Mouse (Mus musculus) neural tube, embryonic 15.5 days (tissue): ENCODE results near the gene Spg11. TPM values are rescaled to one million over a fixed set of nuclear protein-coding genes. Genes with fewer than 3 reads are reported as not detected.

ENCODE experiments used
- ATAC-seq: fragments of 200-750 bp; cut with Nextera tagmentation; 2 replicates; pipeline ENCODE4 v1.8.0; 2017; ENCODE audit warnings: mild to moderate bottlenecking, moderate TSS enrichment, moderate library complexity; ENCODE audit not compliant: low FRiP score
- H3K27ac ChIP-seq: fragments of 300-500 bp; sonication (generic); replicated peaks from 2 replicates; pipeline ENCODE4 v1.5.1; 2015; ENCODE audit warnings: mild to moderate bottlenecking, inconsistent platforms
- H3K27me3 ChIP-seq: fragments of 300-500 bp; sonication (generic); replicated peaks from 2 replicates; pipeline ENCODE4 v1.6.1; 2015; ENCODE audit warnings: inconsistent platforms
- H3K36me3 ChIP-seq: fragments of 300-500 bp; sonication (generic); 2 replicates; pipeline ENCODE4 v1.6.1; 2015; ENCODE audit warnings: inconsistent platforms
- H3K4me1 ChIP-seq: fragments of 300-500 bp; sonication (generic); 2 replicates; pipeline ENCODE4 v1.6.1; 2015; ENCODE audit warnings: inconsistent platforms
- H3K4me2 ChIP-seq: fragments of 300-500 bp; sonication (generic); 2 replicates; pipeline ENCODE4 v1.6.1; 2015; ENCODE audit warnings: inconsistent platforms, mild to moderate bottlenecking, moderate library complexity
- H3K4me3 ChIP-seq: fragments of 300-500 bp; sonication (generic); replicated peaks from 2 replicates; pipeline ENCODE4 v1.5.1; 2015; ENCODE audit warnings: mild to moderate bottlenecking, inconsistent platforms
- H3K9ac ChIP-seq: fragments of 300-500 bp; sonication (generic); replicated peaks from 2 replicates; pipeline ENCODE4 v1.6.1; 2015; ENCODE audit warnings: mild to moderate bottlenecking, inconsistent platforms
- H3K9me3 ChIP-seq: fragments of 300-500 bp; sonication (generic); replicated peaks from 2 replicates; pipeline ENCODE4 v1.6.1; 2016; ENCODE audit warnings: inconsistent platforms
- WGBS: fragments of 180-500 bp; shearing (Covaris S2); methylation state at CpG from one replicate; pipeline ENCODE4 v1.1.7; 2015; ENCODE audit warnings: mixed read lengths; 5-methylcytosine and 5-hydroxymethylcytosine counted together
- polyA plus RNA-seq: library from polyadenylated mRNA; unstranded; fragments of >200 nt; fragmentation: Nextera tagmentation; extraction: Ambion mirVana; gene quantifications from 2 replicates; pipeline ENCODE4 v1.2.1, GENCODE M21; 2015

Gene Spg11
- polyA plus RNA-seq, 1 experiment from 2014 or later, result 5.8 TPM

DNA sequence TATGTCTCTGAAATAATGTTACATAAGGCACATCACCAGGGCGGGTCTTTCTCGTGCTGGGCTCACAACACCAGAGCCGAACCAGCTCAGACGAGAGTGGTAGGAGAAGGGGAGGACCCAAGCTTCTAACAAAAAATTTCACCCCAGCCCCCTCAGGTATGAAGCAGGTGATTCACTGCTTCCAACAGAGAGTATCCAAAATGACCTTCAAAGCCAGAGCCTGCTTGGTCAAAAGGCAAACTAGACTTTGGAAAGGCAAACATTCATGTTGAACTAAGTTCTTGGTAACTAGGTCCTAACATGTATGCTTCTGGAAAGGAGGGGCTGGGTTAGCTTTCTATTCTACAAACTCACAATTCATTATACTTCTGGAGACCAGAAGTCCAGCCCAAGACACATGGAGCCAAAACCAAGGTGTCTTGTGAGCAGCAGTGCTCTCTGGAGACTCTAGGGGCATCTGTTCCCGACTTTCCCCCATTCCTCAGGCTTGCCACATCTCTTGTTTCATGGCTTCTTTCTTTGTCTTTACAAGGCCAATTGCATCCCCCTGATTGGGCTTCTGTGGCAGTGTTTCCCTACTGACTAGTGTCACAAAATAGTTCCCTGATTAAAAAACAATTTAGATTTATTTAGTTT is 23.3 kb upstream of the Spg11 start:
- H3K27me3 ChIP-seq, result no peaks in the 10 kb centered on the region
- no peak overlapping the region for H3K4me2 ChIP-seq
- H3K9me3 ChIP-seq, result no peaks in the 10 kb centered on the region
- WGBS, result 82% methylated on average over 5 of the region's 5 CpGs
- H3K4me1 ChIP-seq, result no peaks in the 10 kb centered on the region
- ATAC-seq, result no peak
- H3K4me3 ChIP-seq, result no peak overlapping the region
- no peaks in the 10 kb centered on the region for H3K36me3 ChIP-seq
- H3K9ac ChIP-seq, result no peak overlapping the region
- H3K27ac ChIP-seq, result no peak overlapping the region

DNA sequence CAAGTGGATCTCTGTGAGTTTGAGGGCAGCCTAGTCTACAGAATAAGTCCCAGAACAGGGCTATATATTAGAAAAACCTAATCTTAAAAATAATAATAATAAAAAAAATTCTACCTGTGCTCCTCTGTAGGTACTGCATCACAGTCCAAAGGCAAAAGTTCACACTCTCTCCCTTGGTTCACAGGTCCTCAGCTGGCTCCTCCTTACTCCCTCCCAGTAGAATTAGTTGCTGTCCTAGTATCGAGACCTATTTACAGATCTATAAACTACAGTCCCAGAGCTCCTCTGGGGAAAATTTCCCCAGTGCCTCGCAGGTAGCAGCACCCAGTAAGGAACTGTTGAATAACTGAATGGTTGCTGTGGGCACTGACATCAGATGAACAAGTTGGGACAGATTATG is 22.6 kb upstream of the Spg11 start:
- Histone ChIP-seq H3K9ac (no peak overlapping the region), H3K4me2 (no peak overlapping the region), H3K36me3 (no peaks in the 10 kb centered on the region), H3K4me3 (no peak overlapping the region), H3K27ac (no peak overlapping the region), H3K9me3 (no peaks in the 10 kb centered on the region), H3K4me1 (no peaks in the 10 kb centered on the region), H3K27me3 (no peaks in the 10 kb centered on the region)
- no peak for ATAC-seq
- WGBS, result 86% methylated on average over 2 of the region's 2 CpGs

DNA sequence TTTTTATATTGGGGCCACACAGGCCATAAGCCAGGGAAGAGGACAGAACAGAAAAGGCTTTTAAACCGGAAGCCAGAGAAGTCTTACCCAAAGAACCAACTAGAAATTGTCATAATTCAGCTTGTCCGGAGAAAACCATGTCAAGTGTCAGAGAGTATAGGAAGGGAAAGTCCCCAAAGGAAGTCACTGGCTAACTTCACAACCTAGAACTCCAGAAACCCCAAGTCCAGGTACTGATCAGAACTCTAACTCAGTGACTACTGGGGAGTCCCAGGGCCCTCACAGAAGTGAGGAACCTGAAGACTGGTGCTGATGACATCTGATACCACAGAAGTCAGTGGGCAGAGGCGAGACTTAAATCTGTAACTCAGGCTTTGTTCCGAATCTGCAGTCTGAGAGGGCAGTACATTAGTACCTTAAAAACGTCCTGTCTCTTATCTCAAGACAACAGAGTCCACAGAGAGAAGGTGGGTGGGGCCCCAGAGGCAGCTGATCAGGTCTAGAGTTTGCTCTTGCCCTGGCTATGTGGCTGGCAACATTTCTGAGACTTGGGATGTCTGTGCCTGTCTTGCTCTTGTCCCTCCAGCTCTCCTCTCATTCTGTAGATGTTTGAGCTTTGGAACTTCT is 19.8 kb upstream of the Spg11 start:
- Histone ChIP-seq H3K4me1 (no peaks in the 10 kb centered on the region), H3K27me3 (no peaks in the 10 kb centered on the region), H3K4me2 (no peak overlapping the region), H3K9ac (no peak overlapping the region), H3K27ac (no peak overlapping the region), H3K4me3 (no peak overlapping the region), H3K9me3 (no peaks in the 10 kb centered on the region), H3K36me3 (no peaks in the 10 kb centered on the region)
- whole genome bisulfite sequencing, result 70% methylated on average over 5 of the region's 5 CpGs
- no peak for ATAC-seq

DNA sequence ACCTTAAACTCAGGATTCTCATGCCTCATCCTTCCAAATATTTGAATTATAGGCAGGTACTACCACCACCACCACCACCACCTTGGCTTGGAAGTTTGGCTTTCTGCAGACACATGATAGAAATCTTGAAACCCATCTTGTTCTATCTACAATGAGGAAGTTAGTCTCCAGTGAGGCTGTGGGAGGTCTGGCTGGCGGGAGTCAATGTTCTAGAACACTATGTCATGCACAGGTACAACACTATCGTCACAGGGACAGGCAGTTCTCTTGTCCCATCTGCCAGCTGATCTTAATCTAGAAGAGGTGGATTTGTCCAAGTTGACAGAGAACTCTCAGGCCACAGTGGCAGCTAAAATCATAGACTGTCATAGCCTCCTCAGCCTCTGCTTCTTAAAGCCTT is 14.4 kb upstream of the Spg11 start:
- 95% methylated on average over 2 of the region's 2 CpGs for WGBS
- no peak overlapping the region for H3K4me3 ChIP-seq
- H3K36me3 ChIP-seq, result no peaks in the 10 kb centered on the region
- H3K27ac ChIP-seq, result no peak overlapping the region
- no peaks in the 10 kb centered on the region for H3K9me3 ChIP-seq
- H3K9ac ChIP-seq, result no peak overlapping the region
- no peaks in the 10 kb centered on the region for H3K27me3 ChIP-seq
- H3K4me2 ChIP-seq, result no peak overlapping the region
- H3K4me1 ChIP-seq, result no peaks in the 10 kb centered on the region
- no peak for ATAC-seq

DNA sequence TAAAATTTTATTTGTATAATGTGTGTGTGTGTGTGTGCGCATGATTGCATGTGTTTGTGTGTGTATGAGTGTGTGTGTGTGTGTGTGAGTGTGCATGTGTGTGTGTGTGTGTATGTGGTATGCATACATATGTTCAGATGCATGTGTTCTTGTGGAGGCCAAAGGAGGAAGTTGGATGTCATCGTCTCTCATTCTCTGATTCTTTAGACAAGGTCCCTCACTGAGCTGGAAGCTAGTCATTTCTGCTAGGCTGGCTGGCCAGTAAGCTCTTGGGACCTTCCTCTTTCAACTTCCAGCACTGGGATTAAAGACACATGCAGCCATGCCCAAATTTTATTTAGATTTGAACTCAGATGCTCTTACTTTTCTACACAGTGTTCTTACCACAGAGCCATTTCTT is 13.9 kb upstream of the Spg11 start:
- Histone ChIP-seq H3K4me2 (no peak overlapping the region), H3K27ac (no peak overlapping the region), H3K4me1 (no peaks in the 10 kb centered on the region), H3K36me3 (no peaks in the 10 kb centered on the region), H3K9ac (no peak overlapping the region), H3K27me3 (no peaks in the 10 kb centered on the region), H3K4me3 (no peak overlapping the region), H3K9me3 (no peaks in the 10 kb centered on the region)
- no peak for ATAC-seq
- 92% methylated on average over 2 of the region's 2 CpGs for WGBS

DNA sequence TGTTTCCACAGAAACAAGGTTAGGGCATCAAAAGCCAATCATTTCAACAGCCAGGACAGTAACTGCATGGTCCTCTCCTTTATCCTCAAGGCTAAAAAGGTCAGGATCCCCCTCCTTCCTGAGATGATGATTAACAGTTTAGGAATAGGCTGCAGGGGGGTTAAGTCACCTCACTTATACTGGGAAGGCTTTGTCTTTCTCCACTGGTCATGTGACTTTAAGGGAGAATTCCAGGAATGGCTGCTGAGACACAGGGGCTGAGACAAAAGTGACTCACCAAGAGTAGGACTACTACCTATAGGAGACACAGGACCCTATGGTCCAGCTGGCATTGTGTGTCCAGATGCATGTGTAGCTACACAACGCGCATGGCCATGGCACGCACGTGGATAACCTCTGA is 9.4 kb upstream of the Spg11 start:
- no peaks in the 10 kb centered on the region for H3K9me3 ChIP-seq
- no peak overlapping the region for H3K4me2 ChIP-seq
- no peak overlapping the region for H3K4me3 ChIP-seq
- no peak for ATAC-seq
- no peak overlapping the region for H3K27ac ChIP-seq
- H3K9ac ChIP-seq, result no peak overlapping the region
- 96% methylated on average over 4 of the region's 4 CpGs for WGBS
- H3K4me1 ChIP-seq, result no peaks in the 10 kb centered on the region
- no peaks in the 10 kb centered on the region for H3K36me3 ChIP-seq
- H3K27me3 ChIP-seq, result no peaks in the 10 kb centered on the region

DNA sequence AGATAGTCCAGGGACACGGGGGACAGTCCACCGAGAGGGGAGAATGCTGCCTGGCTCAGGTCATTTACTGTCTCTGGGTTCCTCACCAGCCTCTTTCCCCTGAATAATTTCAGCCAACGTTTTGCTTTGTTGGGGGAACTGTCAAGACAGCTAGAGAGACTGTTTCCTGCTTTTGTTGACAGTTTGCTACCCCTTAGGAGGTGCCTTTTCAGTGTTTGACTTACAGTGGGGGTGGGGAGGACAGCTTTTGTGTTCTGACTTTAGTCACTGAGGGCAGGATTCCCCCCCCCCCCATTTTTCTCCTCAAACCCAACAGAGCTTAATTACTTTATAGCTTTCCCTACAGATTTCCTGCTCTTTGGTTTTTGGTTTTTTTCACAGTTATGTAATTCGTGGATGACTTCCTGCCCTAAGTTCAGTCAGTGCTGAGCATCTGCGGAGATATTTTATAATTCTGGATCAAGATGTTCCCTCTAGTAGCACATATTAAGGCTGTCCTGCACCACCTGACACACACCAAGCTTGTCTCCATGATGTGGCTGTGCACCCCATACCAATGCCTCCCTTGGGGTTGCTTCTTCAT is 8.7 kb upstream of the Spg11 start:
- H3K9ac ChIP-seq, result no peak overlapping the region
- ATAC-seq, result no peak
- H3K4me1 ChIP-seq, result no peaks in the 10 kb centered on the region
- no peaks in the 10 kb centered on the region for H3K27me3 ChIP-seq
- H3K27ac ChIP-seq, result no peak overlapping the region
- no peaks in the 10 kb centered on the region for H3K36me3 ChIP-seq
- no peak overlapping the region for H3K4me2 ChIP-seq
- 27% methylated on average over 5 of the region's 5 CpGs for WGBS
- H3K4me3 ChIP-seq, result no peak overlapping the region
- no peaks in the 10 kb centered on the region for H3K9me3 ChIP-seq

DNA sequence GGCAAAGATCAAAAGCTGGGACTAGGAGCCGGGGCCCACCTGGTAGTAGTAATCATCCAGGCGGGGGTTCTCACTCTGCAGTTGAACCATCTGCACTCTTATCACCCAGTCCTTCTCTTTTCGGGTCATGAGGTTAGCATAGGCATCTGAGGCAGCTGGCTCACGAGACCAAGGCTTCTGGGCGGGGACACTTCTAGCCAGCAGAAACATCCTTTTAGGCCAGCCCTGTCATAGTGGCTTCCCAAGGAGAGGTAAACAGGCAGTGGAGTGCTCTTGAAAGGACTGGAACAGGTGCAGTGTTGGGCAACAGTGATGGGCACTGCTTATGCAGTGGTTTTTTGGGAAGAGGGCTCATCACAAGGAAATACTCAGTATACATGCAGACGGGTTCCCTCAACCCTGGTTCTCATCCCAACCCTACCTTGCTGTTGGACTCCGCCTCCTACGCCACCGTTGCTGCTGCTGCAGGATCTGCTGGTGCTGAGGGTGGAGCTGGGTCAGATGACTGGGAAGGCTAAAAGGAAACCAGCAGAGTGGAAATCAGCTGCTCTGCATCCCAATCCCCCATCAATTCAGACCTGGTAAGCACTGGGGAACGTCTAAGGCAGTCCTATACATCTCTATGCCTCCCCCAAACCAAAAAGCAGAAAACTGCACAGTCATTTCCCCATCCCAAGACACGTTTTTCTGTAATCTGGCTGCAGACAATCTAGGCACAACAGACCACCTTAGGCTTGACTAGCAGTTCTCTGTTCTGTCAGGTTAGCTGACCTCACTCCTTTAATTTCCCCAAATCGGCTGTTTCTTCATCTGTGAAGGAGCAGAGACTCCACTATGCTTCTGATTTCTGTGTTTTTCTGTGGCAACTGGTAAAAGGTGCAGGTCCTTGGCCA is 7.7 kb upstream of the Spg11 start:
- Histone ChIP-seq H3K9me3 (no peaks in the 10 kb centered on the region), H3K4me3 (no peak overlapping the region), H3K4me1 (no peaks in the 10 kb centered on the region), H3K4me2 (no peak overlapping the region), H3K27ac (no peak overlapping the region), H3K36me3 (no peaks in the 10 kb centered on the region), H3K9ac (no peak overlapping the region), H3K27me3 (no peaks in the 10 kb centered on the region)
- no peak for ATAC-seq
- WGBS, result 61% methylated on average over 12 of the region's 12 CpGs

DNA sequence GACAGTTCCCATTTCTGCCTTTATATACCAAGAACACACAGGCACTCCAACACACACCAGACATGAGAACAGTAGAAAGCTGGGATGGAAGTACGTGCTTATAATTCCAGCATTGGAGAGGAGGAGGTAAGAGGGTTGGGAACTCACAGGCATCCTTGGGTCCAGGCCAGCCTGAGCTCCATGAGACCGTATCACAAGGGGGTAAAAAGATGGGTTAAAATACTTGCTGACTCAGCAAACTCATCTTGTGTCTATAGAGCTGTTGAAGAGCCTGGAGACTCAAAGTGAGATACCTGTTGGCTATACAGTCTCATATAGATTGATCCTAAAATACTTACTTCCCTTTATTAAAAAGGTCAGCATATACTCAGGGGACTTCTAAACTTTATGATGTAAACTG is 1.3 kb downstream of the Spg11 start:
- Histone ChIP-seq H3K27ac (no peak overlapping the region), H3K4me1 (peaks cover 16% of the 10 kb centered on the region), H3K36me3 (peaks cover 13% of the 10 kb centered on the region), H3K4me2 (peak overlapping the region; percentile 65), H3K27me3 (no peaks in the 10 kb centered on the region), H3K9ac (no peak overlapping the region), H3K4me3 (no peak overlapping the region), H3K9me3 (no peaks in the 10 kb centered on the region)
- no peak for ATAC-seq
- WGBS, result 88% methylated on average over 2 of the region's 2 CpGs

DNA sequence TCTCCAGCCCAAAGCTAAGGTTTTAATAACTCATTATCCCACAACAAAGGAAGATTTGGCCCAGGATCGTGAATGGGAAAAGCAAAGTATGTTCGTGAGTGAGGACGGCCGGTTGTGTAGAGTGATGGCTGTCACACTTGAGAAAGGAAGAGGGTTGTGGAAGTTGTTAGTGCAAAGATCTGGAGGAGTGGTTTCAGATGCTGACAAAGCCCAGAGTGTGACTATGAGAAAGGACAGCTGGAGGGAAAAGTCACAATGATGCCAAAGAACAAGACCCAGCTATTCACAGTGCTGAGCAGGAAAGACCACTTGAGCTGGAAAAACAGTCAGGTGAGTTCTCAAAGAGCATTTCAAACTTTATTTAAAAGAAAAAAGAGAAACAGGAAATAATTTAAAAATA is 8.5 kb downstream of the Spg11 start:
- H3K4me1 ChIP-seq, result no peaks in the 10 kb centered on the region
- 88% methylated on average over 4 of the region's 4 CpGs for WGBS
- no peak overlapping the region for H3K27ac ChIP-seq
- no peak for ATAC-seq
- H3K4me2 ChIP-seq, result no peak overlapping the region
- H3K4me3 ChIP-seq, result no peak overlapping the region
- H3K9me3 ChIP-seq, result no peaks in the 10 kb centered on the region
- H3K36me3 ChIP-seq, result peaks cover 40% of the 10 kb centered on the region
- H3K27me3 ChIP-seq, result no peaks in the 10 kb centered on the region
- no peak overlapping the region for H3K9ac ChIP-seq

DNA sequence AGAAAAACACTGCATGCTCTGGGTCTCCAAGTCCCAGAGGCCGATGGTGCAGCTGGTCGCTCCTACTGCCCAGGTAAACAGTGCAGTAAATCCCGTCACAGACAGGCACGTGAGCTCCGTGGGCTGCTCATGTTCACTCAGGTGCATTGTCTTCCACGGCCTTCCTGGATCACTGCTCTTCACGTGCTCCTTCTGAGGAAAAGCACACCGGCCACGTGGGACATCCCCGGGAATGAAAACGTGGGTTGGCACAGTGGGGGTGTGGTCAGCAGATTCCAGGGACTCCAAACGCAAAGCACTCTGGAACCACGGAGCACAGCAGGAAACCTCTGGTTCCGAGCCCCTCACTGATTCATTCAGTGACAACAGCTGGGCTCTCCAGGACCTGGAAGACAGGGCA is 10.1 kb downstream of the Spg11 start:
- Histone ChIP-seq H3K27me3 (no peaks in the 10 kb centered on the region), H3K4me2 (no peak overlapping the region), H3K9me3 (no peaks in the 10 kb centered on the region), H3K9ac (no peak overlapping the region), H3K36me3 (peaks cover 37% of the 10 kb centered on the region), H3K4me3 (no peak overlapping the region), H3K27ac (no peak overlapping the region), H3K4me1 (no peaks in the 10 kb centered on the region)
- ATAC-seq, result no peak
- 88% methylated on average over 14 of the region's 14 CpGs for WGBS

DNA sequence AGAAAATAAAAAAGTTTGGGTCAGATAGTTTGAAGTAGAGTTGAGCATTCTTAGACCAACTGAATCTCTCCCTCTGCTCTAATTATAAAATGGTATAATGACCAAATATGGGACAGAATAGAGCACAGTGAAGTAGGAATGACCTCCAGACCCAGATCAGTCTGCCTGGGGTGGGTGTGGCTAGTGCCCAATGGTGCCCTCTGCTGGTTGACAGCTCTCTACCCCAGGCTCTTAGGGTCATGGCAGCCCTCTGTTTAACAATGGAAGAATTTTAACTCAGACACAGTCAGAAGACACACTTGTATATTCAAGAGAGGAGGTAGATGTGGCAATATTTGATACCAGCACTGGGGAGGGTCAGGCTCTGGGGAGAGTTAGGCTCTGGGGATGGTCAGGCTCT is 16.1 kb downstream of the Spg11 start:
- H3K4me3 ChIP-seq, result no peak overlapping the region

More for the DNA sequence above, 16.1 kb downstream of the Spg11 start:
- no peak overlapping the region for H3K4me2 ChIP-seq
- H3K27ac ChIP-seq, result no peak overlapping the region
- H3K27me3 ChIP-seq, result no peaks in the 10 kb centered on the region
- no peaks in the 10 kb centered on the region for H3K9me3 ChIP-seq
- no peak overlapping the region for H3K9ac ChIP-seq
- no peak for ATAC-seq
- no peaks in the 10 kb centered on the region for H3K4me1 ChIP-seq
- peaks cover 58% of the 10 kb centered on the region for H3K36me3 ChIP-seq
